14 mouse cellular contexts compared by ENCODE assay signal in genomic region chr15:88290740-88291363, GRCm38 (mm10).
A peak's percentile ranks its signal among the peaks of the same experiment; 100 is the strongest.
DNase-seq lines count a peak whose midpoint lies in the region; ATAC-seq and TF ChIP-seq lines count a peak whose summit lies in the region.
"Had no signal": no experiment of that assay in that cellular context is flagged by ENCODE, and none has a peak within 500 bp of the region (broad histone marks: within the 10 kb centered on the region; RNA-seq: fewer than 3 reads in every experiment).

No protein-coding gene starts in this region.

- ATAC-seq in hindbrain, embryonic 12.5 days (ENCODE audit: low FRiP score) = peak; percentile 50; the same call in 1 of the 2 replicates
- ATAC-seq in hindbrain, embryonic 11.5 days (ENCODE audit: low FRiP score) = no peak
- ATAC-seq in forebrain, postnatal 0 days = peak; percentile 84
- no peak for ATAC-seq in neural tube, embryonic 13.5 days (ENCODE audit: low read depth)
- no peak for ATAC-seq in intestine, postnatal 0 days

- 0 out of 2 replicates have a peak, but pooled peaks cover 5% of the 10 kb centered on the region for H3K4me1 ChIP-seq in hindbrain, embryonic 12.5 days
- no peaks in the 10 kb centered on the region for H3K4me1 ChIP-seq in hindbrain, embryonic 11.5 days (replicated peaks; ENCODE audit: control insufficient read depth, insufficient read depth, low read length)
- 0 out of 2 replicates have a peak, but pooled peaks cover 4% of the 10 kb centered on the region for H3K4me1 ChIP-seq in forebrain, postnatal 0 days (ENCODE audit: insufficient read depth)
- peaks cover 20% of the 10 kb centered on the region for H3K4me1 ChIP-seq in neural tube, embryonic 13.5 days (replicated peaks)
- H3K4me1 ChIP-seq in intestine, postnatal 0 days (replicated peaks; ENCODE audit: control insufficient read depth, insufficient read depth, low read length) = no peaks in the 10 kb centered on the region
- H3K4me1 ChIP-seq: limb, embryonic 13.5 days; liver, embryonic 15.5 days had no signal

- no peak for TF ChIP-seq CTCF in brain, embryonic 14.5 days (IDR thresholded peaks at IDR 0.05; ENCODE audit: borderline replicate concordance, extremely low read depth, insufficient read depth, insufficient read length)
- TF ChIP-seq CTCF in forebrain, postnatal 0 days (IDR thresholded peaks at IDR 0.05; ENCODE audit: low read depth) = no peak
- no peak for TF ChIP-seq CTCF in intestine, postnatal 0 days (IDR thresholded peaks at IDR 0.05; ENCODE audit: low read depth)

- H3K4me3 ChIP-seq in hindbrain, embryonic 12.5 days = no peak overlapping the region
- H3K4me3 ChIP-seq in hindbrain, embryonic 11.5 days (ENCODE audit: low read depth, low read length) = no peak overlapping the region
- 0 out of 2 replicates have a peak overlapping the region, but pooled peaks have one; percentile 9 for H3K4me3 ChIP-seq in forebrain, postnatal 0 days (ENCODE audit: low read depth, low read length)
- H3K4me3 ChIP-seq in neural tube, embryonic 13.5 days = 0 out of 2 replicates have a peak overlapping the region, but pooled peaks have one; percentile 3
- H3K4me3 ChIP-seq in intestine, postnatal 0 days (ENCODE audit: low read depth, low read length) = no peak overlapping the region
- H3K4me3 ChIP-seq: limb, embryonic 13.5 days; liver, embryonic 15.5 days had no signal

- H3K9me3 ChIP-seq in hindbrain, embryonic 12.5 days (replicated peaks) = no peaks in the 10 kb centered on the region
- no peaks in the 10 kb centered on the region for H3K9me3 ChIP-seq in hindbrain, embryonic 11.5 days (ENCODE audit: control insufficient read depth, low read length)
- no peaks in the 10 kb centered on the region for H3K9me3 ChIP-seq in forebrain, postnatal 0 days (ENCODE audit: low read length)
- H3K9me3 ChIP-seq in neural tube, embryonic 13.5 days = no peaks in the 10 kb centered on the region
- no peaks in the 10 kb centered on the region for H3K9me3 ChIP-seq in intestine, postnatal 0 days (ENCODE audit: control insufficient read depth)
- H3K9me3 ChIP-seq: limb, embryonic 13.5 days; liver, embryonic 15.5 days had no signal

- peak overlapping the region; percentile 30; the same call in 1 of the 2 replicates for H3K4me2 ChIP-seq in hindbrain, embryonic 12.5 days (replicated peaks)
- H3K4me2 ChIP-seq in hindbrain, embryonic 11.5 days (replicated peaks; ENCODE audit: low read depth, low read length) = no peak overlapping the region
- H3K4me2 ChIP-seq in forebrain, postnatal 0 days (ENCODE audit: low read depth) = peak overlapping the region; percentile 41
- H3K4me2 ChIP-seq in neural tube, embryonic 13.5 days = peak overlapping the region; percentile 42
- no peak overlapping the region for H3K4me2 ChIP-seq in intestine, postnatal 0 days (replicated peaks; ENCODE audit: low read depth)
- H3K4me2 ChIP-seq: limb, embryonic 13.5 days; liver, embryonic 15.5 days had no signal

- TF ChIP-seq POLR2A in brain, embryonic 14.5 days (IDR thresholded peaks at IDR 0.05; ENCODE audit: borderline replicate concordance, extremely low read depth, insufficient read depth, insufficient read length, poor library complexity, severe bottlenecking) = no peak

- H3K9ac ChIP-seq in hindbrain, embryonic 12.5 days = no peak overlapping the region
- no peak overlapping the region for H3K9ac ChIP-seq in hindbrain, embryonic 11.5 days (ENCODE audit: low read depth, low read length)
- H3K9ac ChIP-seq in forebrain, postnatal 0 days = no peak overlapping the region
- H3K9ac ChIP-seq in neural tube, embryonic 13.5 days = no peak overlapping the region
- H3K9ac ChIP-seq in intestine, postnatal 0 days (ENCODE audit: low read depth, low read length) = no peak overlapping the region
- H3K9ac ChIP-seq: limb, embryonic 13.5 days; liver, embryonic 15.5 days had no signal

- no peak overlapping the region for H3K27ac ChIP-seq in hindbrain, embryonic 12.5 days
- no peak overlapping the region for H3K27ac ChIP-seq in hindbrain, embryonic 11.5 days (ENCODE audit: low read depth, low read length)
- no peak overlapping the region for H3K27ac ChIP-seq in forebrain, postnatal 0 days (ENCODE audit: low read depth, low read length)
- no peak overlapping the region for H3K27ac ChIP-seq in neural tube, embryonic 13.5 days (replicated peaks)
- no peak overlapping the region for H3K27ac ChIP-seq in intestine, postnatal 0 days (ENCODE audit: low read depth, low read length)
- H3K27ac ChIP-seq: limb, embryonic 13.5 days; liver, embryonic 15.5 days had no signal

- no peaks in the 10 kb centered on the region for H3K36me3 ChIP-seq in hindbrain, embryonic 12.5 days
- no peaks in the 10 kb centered on the region for H3K36me3 ChIP-seq in hindbrain, embryonic 11.5 days (ENCODE audit: control insufficient read depth, insufficient read depth, low read length)
- no peaks in the 10 kb centered on the region for H3K36me3 ChIP-seq in forebrain, postnatal 0 days (ENCODE audit: insufficient read depth)
- H3K36me3 ChIP-seq in neural tube, embryonic 13.5 days = no peaks in the 10 kb centered on the region
- no peaks in the 10 kb centered on the region for H3K36me3 ChIP-seq in intestine, postnatal 0 days (ENCODE audit: control insufficient read depth, insufficient read depth)
- H3K36me3 ChIP-seq: limb, embryonic 13.5 days; liver, embryonic 15.5 days had no signal

- no peak for DNase-seq in hindbrain, embryonic 11.5 days (ENCODE audit: low spot score)
- DNase-seq in brain, embryonic 14.5 days (ENCODE audit: low read depth) = peak; percentile 92
- peak; percentile 68 for DNase-seq in forebrain, postnatal 0 days
- no peak for DNase-seq in lung, postnatal 14 days
- DNase-seq in kidney, adult 18-20 months = no peak
- DNase-seq: cerebellum, adult 2 months; embryo, embryonic 11 days; right cerebral cortex, postnatal 25 days; thymus, postnatal 4 days had no signal

- 22% methylated on average over 20 of the region's 20 CpGs for WGBS in hindbrain, embryonic 12.5 days
- 19% methylated on average over 19 of the region's 20 CpGs for WGBS in hindbrain, embryonic 11.5 days
- 14% methylated on average over 20 of the region's 20 CpGs for WGBS in forebrain, postnatal 0 days
- WGBS in neural tube, embryonic 13.5 days = 17% methylated on average over 20 of the region's 20 CpGs
- 26% methylated on average over 20 of the region's 20 CpGs for WGBS in intestine, postnatal 0 days

- peaks cover 7% of the 10 kb centered on the region; the same call in 1 of the 2 replicates for H3K27me3 ChIP-seq in hindbrain, embryonic 12.5 days
- H3K27me3 ChIP-seq in hindbrain, embryonic 11.5 days (ENCODE audit: control insufficient read depth, insufficient read depth, low read length) = no peaks in the 10 kb centered on the region
- H3K27me3 ChIP-seq in forebrain, postnatal 0 days (ENCODE audit: insufficient read depth, low read length) = no peaks in the 10 kb centered on the region
- no peaks in the 10 kb centered on the region; the same call in 1 of the 2 replicates for H3K27me3 ChIP-seq in neural tube, embryonic 13.5 days
- no peaks in the 10 kb centered on the region for H3K27me3 ChIP-seq in intestine, postnatal 0 days (replicated peaks; ENCODE audit: control insufficient read depth, insufficient read depth, low read length)
- H3K27me3 ChIP-seq: liver, embryonic 15.5 days had no signal

Comparison
In these comparisons a context has a peak if more than half of its experiments do, and no peak if none do; other contexts are left out.
1. ATAC-seq: peak in hindbrain, embryonic 12.5 days (single experiment) and forebrain, postnatal 0 days (single experiment); none in hindbrain, embryonic 11.5 days (single experiment), neural tube, embryonic 13.5 days (single experiment) and intestine, postnatal 0 days (single experiment).
2. H3K4me2 ChIP-seq: peak in hindbrain, embryonic 12.5 days (single experiment), forebrain, postnatal 0 days (single experiment) and neural tube, embryonic 13.5 days (single experiment); none in hindbrain, embryonic 11.5 days (single experiment) and intestine, postnatal 0 days (single experiment).
3. H3K4me3 ChIP-seq: peak in forebrain, postnatal 0 days (single experiment) and neural tube, embryonic 13.5 days (single experiment); none in hindbrain, embryonic 12.5 days (single experiment), hindbrain, embryonic 11.5 days (single experiment) and intestine, postnatal 0 days (single experiment).
4. DNase-seq: peak in brain, embryonic 14.5 days (single experiment) and forebrain, postnatal 0 days (single experiment); none in hindbrain, embryonic 11.5 days (single experiment), lung, postnatal 14 days (single experiment) and kidney, adult 18-20 months (single experiment).